Mouse (Mus musculus) regulatory T cell (primary cell): ENCODE data around the gene Jade3.

Experiments
- in situ Hi-C: fragments of 300-600 bp; cut with MboI, MseI; formaldehyde crosslinking; loops from one replicate; pipeline ENCODE4 v1.15.1; 2025; ENCODE audit warnings: high pct_unique_total_duplicates

The Jade3 gene

DNA sequence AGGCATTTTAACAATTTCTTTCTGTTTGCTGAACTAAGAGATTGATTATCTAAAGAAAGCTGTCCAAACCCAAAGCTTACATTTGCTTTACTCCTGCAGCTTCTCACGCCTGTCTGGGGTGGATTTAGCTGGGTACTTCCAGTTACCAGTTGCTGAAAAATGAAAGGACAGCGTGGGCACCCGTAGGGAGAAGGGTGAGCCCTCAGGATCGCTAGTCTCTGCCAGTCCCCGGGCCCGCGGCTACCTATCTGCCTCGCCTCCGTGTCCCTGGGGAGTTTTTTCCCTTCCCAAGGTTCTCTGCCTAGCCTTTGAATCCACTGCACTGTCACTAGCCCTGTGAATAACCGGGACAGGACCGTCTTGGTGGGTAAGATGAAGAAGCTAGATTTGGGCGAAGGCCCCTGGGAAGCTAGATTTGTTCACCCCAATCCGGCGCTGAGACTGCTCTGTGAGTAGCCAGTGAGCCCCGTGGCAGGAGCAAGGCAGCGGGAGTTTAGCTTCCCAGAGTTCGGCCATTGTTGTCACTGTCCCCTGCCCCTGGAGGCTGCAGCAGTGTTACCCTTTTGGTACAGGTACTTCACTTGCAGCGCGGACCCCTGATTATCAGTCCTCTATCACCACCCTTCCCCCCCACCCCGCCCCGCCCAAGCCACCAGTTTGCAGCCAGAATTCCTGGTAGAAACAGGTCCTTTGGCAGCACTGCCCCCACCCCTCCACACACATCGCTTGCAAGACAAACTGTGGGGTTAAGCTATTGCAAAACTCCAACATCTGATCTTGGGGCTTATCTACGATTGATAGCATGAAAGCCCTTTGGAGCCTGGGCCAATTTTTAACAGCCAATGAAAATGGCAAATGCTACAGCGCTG is 122.8 kb downstream of the Jade3 start:
- in situ Hi-C loops = no loop called here

DNA sequence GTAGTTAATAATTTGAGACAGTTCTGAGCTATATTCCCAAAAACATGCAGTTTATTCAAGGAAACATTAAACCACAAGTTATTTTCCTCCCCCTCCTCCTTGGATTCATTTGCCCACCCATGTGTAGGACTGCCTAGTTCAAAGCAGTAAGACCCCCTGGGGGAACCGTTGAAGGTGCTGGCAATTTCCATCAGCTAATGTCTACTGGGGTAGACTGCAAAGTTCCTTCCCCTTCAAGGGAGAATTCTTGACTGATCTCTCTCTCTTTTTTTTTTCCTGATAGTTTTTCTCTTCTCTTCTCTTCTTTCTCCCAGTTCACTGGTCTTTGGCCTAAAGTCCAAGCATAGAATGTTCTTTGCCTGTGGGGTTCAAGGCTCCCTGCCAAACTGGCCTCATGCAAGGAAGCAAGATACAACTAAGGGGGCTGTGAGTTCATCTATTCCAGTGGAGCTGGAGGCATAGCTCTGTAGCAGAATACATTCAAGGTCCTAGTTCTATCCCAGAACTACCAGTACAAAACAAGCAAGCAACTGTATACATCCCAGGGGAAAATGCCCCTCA is 123.5 kb downstream of the Jade3 start:
- in situ Hi-C loops = no loop called here

DNA sequence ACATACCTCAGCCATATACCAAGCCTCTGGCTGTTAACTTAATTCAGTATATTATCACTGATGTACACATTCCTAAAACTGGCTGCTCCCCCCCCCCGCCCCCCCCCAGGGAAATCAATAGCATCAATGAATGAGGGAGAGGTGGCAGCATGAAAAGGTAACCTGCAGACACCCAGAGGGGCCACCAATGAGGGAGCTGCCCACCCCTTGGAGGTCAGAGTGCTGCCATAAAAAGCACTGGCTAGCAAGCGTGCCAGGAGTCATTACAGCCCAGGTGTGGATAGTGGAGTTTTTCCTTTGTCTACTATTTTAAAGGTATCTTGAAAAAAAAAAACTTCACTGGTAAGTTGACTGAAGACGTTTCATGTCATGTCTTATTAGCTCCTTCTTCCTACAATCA is 124.0 kb downstream of the Jade3 start, which contains the start of gene Rgn:
Gene Rgn (plus strand): TSS at position 256 of the 400 bp plus-strand sequence.
- in situ Hi-C loops = no loop called here

DNA sequence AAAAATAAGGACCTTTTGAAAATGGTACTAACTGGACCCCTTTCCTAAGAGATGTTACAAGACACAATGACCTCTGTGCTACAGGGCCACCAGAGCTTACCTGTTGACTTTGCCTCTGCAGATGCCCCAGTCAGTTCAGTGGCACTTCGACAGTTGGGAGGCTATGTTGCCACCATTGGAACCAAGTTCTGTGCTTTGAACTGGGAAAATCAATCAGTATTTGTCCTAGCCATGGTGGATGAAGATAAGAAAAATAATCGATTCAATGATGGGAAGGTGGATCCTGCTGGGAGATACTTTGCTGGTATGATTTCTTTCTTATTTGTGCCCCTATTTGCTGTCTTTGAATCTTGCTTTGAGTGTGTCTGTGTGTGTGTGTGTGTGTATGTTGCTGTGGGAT is 126.7 kb downstream of the Jade3 start:
- in situ Hi-C loops = no loop called here

DNA sequence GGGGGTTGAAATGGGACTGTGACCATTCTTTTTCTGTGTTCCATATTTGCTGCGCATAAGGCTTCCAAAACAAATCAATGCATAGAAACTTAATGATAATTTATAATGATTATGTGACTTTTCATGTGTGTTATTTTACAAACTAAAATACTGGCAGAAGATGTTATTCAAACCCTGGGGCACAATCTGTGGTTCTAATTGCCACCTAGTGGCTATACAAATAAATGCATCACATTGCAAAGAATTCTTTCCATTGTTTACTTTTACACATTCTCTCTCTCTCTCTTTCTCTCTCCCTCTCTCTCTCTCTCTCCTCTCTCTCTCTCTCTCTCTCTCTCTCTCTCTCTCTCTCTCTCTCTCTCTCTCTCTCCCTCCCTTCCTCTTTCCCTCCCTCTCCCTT is 136.4 kb downstream of the Jade3 start:
- in situ Hi-C loops = no loop called here

DNA sequence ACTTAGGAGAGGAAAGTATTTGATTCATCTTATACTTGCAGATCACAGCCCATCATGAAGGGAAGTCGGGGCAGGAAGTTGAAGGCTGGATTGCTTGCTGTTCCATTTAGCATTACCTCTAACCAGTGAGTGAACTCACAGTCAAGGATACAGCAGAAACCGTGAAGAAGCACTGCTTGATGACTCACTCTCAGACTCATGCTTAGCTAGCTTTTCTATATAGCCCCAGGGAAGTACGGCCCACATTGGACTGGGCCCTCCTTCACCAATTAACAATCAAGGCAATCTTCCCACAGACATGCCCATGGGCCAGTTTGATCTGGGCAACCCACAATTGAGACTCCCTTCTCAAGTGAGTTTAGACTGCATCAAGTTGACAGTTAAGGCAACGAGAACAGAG is 138.5 kb downstream of the Jade3 start:
- in situ Hi-C loops = no loop called here
